Mouse (Mus musculus): ENCODE results near the gene Wfdc18.

Wfdc18 gene

DNA sequence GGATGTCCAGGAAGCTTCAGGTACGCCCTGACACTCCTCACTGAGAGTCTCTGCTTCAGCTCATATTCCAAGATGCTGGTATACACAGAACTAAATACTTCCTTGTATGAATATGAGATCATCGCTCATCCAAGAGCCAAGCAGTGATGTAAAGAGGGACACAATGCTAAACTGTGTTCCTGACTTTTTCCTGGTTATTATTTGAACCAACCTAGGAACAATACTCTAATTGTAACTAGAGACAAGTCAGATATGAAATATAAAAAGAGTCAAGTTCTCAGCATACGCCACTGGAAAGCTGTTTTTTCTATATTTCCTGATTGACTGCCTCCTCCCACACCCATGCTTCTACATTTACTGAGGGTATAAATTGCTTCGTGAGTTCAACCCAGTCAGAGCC, at the start of gene Wfdc18:
Wfdc18 (plus strand) TSS at position 301 of the 400 bp plus-strand sequence.
- DNase-seq, result no peak

DNA sequence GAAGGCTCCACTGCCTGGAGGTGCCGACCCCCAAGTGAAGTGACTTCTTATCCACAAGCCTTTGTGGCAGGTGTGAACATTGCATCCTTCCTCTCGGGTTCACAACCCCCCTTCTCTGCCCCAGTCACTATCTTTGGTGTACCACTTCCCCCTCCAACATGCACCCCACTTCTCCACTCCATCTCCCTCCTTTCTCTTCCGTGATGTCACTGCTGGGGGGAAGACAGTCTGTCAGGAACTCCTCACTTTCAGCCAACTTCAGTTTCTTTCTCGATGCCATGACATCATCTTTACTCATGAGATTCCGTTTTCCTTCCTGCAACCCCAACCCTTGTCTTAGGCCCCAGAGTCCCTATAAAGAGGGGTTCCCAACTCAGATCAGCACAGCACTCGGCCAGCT, 46.6 kb upstream of the Wfdc18 start, which contains the start of gene Ccl4:
Ccl4 (plus strand) TSS at position 381 of the 400 bp plus-strand sequence.
- DNase-seq, result peak; percentile 54 to 59

DNA sequence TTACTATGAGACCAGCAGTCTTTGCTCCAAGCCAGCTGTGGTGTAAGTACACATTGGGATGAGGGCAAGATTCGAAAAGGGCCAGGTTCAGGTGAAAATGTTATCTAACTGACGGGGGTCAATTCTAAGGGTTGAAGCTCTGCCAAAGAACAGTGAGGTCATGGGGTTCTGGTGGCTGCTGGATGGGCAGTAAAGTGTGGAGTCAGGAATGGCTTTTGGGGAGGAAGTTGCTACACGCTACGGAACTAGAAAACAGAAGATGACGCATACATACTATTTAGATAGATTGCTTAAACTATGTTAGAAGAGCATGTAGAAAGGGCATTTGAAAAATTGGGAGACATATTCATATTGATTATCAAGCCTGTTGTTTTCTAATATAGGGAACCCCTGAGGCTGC, 45.3 kb upstream of the Wfdc18 start:
- DNase-seq, result no peak

DNA sequence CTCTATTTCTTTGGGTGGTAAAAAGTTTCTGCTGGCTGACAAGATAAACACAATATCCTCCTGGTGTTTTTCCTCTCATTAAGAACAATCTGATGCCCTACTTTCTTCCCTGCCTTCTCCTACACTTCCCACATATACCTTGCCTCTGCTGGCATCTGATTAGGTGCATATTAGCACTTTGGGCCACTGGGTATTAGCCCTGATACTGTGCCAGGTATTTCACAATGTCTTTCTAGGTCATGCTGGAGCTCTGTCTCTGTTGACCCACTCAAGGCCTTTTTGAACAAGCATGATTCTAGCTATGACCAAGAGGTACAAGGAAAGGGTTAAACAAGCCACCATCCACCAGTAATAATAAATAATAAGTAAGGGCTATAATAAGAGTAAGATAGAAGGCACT, 37.1 kb upstream of the Wfdc18 start:
- DNase-seq, result no peak

DNA sequence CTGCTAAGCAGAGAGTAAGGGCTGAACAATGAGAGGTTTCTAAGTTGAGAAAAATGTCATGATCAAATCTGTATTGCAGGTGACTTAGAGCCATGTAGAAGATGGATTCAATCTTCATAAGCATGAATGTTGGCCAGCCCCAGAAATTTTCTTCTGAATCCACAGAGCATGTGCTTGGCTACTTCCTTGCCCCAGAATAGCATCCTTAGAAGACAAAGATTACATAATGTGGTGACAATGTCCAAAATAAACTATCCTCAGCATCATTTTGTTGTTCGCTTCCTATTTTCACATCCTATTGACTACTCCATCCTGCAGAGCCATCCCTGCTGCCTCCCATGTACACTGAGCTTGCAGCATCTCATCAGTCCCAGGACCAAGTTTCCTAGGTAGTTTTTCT, 33.1 kb upstream of the Wfdc18 start:
- DNase-seq, result no peak

DNA sequence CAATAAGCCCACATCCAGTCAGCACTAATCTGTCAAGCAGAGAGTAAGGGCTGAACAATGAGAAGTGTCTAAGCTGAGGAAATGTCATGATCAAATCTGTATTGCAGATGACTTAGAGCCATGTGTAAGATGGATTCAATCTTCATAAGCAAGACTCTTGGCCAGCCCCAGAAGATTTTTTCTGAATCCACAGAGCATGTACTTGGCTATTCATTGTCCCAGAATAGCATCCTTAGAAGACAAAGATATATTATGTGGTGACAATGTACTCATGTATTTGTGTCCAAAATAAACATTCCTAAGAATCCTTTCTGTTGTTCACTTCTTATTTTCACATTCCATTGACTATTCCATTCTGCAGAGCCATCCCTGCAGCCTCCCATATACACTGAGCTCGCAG, 18.9 kb upstream of the Wfdc18 start:
- no peak for DNase-seq

DNA sequence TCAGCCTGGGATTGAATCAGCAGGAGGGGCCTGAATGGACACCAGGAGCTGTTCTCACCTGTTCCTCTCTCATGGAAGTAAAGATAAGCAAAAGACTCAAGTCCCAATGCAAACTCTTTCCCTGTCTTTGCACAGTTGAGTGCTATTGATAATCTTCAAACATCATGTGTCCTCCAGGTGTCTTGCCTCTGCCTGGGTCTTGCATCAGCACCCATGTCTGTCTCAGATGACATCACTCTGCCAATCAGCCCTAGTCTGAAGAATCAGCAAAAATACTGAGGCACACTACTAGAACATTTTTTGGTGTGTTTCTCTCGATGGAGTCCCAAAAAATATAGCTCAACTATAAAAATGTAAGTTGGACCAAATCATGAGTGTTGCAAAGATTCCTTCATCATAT, 16.8 kb upstream of the Wfdc18 start:
- no peak for DNase-seq

DNA sequence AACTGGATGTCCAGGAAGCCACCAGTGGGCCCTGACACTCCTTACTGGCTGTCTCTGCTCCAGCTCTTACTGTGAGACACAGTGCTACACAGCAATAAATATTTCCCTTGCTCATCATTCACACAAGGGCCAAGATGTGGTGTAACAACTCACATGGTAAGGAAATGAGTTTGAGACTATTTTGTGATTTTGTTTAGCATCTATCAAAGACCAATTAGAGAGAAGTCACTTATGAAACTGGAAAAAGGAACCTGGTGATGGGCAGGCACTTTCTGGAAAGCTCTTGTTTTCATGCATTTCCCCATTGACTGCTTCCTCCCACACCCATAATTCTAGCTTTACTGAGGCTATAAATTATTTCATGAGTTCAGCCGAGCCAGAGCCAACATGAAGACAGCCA, 5.1 kb upstream of the Wfdc18 start, which contains the start of gene Wfdc17:
Wfdc17 (plus strand) TSS at position 287 of the 400 bp plus-strand sequence.
- peak; percentile 4 to 21 for DNase-seq

DNA sequence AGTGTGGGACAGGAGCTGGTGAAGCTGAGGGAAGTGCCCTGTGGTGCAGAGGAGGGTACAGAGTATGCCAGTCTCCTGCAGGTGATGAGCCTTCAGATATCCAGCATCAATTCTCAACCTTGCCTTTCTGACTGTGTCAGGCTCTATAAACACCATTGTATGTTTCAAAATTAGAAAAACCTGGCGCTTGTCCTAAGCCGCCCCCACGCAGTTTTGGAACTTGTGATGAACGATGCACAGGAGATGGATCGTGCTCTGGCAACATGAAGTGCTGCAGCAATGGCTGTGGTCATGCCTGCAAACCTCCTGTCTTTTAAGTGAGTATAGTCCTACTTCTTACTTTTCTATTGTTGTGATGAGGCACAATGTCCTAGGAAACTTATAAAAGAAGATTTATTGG, 868 bp downstream of the Wfdc18 start:
- no peak for DNase-seq

DNA sequence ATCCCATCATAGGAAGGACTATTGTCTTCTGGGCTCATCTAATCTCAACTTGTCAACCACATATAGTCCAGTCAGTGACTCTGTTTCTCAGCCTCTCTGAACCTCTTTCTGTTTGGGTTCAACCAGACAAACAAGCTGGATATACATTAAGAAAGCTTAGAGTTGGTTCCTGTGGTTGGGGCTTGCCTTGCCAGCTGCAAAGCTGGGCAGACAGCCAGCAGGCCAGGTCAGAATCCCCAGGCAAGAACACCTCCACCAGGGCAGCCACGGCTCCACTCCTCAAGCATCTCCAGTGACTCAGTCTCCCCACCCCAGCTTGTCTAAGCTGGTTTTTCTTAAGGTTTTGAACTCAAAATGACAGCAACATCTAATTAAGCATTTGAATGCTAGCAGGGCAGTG, 3.9 kb downstream of the Wfdc18 start:
- no peak for DNase-seq

DNA sequence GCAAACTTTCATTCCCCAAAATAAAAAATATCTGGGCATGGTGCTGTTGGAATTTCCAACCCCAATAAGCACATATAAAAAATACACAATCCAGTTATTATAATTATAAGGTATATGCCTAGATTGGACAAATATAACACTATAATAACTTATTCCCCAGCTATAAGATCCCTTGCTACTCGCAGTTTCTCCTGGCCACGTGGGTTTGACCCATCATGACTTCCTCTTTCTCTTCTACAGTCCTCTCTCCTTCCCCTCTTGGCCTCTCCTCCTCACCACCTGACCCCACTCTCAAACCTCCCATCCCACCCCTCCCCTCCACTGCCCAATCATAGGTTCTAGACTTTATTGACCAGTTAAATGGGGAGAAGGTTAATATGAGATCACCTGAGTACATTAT, 5.1 kb downstream of the Wfdc18 start:
- DNase-seq, result no peak

DNA sequence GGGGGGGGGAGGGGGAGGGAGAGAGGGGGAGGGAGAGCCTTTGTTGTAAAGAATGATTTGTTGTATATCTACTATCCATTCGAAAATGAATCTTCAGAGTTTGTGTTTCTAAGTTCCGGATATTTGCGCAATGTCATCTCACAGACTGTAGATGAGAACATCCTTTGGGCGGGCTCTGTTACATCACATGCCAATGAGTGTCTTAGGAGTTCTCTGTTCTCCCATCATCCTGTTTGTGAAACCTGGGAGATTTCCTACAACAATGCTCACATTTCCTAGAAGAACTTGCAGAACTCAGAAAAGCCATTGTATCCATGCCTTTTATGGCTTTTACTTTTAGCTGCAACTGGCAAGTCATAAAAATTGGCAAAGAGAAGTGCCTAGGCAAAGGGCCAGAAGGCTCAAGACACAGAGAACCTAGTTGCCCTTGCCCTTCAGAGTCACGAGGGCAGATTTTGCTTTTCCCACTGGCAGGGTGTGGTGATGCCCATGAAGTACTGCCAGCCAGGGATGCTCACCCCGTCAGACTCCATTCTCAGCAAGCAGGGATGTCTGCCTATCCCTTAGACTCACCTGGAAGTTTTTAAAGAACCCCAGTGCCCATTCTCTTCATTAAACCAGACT, 8.3 kb downstream of the Wfdc18 start:
- no peak for DNase-seq

DNA sequence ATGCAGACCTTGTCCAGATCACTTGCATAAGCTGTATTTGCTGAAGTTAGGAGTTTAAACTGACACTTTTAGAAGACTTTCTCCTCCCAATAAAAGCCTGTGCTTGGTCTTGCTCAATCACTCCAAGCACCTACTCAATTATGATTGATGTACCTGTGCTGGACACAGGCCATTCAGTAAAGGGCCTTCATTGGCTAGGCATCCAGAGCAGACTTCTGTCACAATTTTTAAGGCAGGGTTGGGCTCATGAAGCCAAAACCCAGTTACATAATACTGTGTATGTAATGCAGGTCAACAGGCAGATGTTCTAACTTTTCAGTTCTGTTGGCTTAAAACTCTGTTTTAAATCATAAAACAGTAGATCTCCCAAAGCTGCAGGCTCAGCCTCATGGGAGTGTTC, 12.0 kb downstream of the Wfdc18 start:
- no peak for DNase-seq

DNA sequence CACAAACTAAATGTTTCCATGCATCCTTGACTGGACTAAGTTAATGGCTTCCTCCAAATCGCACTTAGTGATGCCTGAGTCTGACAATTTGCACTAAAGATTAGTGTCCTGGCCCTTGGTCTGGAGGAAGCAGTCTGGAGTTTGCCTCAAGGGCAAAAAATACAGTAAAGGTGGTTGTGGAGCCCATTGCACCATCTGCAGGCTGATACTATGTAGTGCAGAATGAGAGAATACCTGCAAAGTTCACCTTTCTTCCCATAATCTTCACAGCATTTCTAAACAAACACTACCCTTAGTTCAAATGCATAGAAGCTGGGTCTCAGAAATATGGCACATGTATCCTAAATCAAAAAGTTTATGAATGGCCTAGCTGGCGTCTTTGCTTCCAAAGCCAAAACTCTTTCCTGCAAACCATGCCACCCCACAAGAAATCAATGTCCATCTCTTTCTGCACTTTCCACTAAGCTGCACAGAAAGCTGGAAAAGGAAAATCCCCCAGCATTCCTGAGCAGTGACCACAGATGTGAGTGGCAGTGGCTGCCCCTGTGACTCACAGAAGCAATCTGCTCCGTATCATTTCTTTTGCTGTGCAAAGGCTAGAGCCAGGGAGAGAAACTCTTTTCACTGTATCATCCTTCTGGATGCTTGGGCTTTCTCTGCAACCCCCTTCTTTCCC, 20.1 kb downstream of the Wfdc18 start:
- DNase-seq, result peak; percentile 42 to 44

DNA sequence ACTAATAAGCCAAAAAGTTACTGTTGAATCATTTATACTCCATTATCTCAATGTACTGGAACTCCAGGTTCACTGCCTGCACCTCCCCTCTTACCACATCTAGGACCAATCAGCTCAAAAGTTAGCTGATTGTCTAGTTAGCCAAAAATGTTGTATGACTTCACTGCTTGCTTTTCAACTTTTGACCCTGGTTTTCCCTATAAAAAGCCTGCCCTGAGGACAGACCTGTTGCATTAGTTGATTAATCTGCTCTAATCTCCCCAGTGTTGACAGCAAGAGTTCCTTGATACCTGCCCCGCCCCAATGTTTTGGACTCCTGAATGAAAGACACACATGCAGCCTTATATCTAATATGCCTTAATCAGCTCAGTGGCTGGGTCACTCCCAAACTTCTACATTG, 22.3 kb downstream of the Wfdc18 start:
- DNase-seq, result no peak

DNA sequence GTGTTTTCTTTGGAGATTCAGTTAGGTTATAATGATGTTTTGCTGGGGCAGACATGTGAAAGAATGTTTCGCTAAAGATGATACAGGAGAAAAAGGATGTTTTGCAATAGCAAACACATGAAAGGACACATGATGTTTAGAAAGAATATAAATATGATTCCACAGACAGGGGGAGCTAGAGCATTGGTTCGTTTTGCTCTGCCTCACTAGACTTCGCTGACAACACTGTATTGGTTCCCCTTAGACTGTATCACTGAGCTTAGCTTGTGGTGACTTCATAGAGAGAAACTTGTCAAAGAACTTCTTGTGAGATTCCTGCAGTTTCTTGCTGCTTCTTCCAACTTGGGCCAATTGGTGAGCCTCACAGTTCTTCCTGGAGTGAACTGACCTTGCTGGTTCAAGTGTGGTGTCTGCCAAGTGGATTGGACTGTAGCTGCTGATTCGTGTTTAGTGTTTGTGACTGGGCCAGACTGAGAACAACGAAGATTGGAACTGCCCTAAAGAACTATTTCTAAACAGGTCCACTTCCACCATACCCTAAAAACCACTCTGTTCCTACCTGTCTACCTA, 24.3 kb downstream of the Wfdc18 start:
- DNase-seq, result peak in 1 of 2 experiments; percentile 41

DNA sequence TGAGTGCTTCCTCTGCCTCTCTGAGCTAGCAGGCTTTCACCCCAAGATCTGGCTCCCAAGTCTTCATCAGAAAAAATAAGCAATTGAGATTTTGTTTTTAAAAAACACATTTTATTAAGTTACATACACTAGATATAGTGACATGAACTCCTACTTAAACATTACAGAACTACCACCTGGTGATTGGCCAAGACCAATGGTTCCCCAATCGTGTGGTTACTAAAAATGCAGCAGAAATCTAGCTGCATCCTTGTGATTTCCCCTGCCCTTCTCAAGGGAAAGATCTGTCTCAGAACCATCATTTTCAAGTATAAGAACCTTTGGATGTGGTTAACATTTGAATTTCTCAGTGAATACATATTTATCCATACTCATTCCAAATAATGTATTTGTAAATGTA, 25.4 kb downstream of the Wfdc18 start:
- no peak for DNase-seq

DNA sequence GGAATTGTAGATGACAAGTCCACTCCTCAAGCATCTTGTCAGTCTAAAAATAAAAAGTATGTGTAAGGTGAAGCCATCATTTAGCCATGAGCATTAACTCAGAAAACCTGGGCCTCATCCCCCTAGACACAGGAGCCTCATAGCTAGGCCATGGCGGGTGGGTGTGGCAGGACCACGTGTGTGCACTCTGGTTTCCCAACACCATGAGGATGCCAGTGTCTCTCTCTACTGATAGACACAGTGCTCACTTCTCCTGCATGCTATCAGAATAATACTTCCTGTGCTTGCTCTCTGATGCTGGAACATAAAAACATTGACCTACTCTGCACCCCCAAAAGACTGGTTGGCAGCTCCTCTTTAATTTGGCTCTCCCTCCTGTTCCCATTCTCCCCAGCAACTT, 27.1 kb downstream of the Wfdc18 start:
- no peak for DNase-seq

DNA sequence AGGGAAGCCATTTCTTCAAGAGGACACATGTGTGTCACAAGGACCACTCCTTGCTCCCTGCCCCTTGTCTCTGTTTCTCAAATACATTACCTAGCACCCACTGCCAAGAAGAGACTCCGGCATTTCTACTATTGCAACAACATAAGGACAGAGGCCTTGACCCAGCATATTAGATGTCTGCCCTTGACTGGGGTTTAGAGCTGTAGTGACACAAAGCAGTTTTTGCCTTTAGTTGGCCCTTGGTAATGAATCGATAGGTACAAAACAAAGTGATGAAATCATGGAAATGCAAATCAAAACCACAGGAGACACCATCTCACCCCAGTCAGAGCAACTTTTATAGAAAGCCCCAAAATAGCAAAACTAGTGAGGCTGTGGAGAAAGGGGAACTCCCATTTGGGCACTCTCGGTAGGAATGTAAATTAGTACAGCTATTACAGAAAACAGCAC, 28.3 kb downstream of the Wfdc18 start:
- peak; percentile 69 to 76 for DNase-seq

DNA sequence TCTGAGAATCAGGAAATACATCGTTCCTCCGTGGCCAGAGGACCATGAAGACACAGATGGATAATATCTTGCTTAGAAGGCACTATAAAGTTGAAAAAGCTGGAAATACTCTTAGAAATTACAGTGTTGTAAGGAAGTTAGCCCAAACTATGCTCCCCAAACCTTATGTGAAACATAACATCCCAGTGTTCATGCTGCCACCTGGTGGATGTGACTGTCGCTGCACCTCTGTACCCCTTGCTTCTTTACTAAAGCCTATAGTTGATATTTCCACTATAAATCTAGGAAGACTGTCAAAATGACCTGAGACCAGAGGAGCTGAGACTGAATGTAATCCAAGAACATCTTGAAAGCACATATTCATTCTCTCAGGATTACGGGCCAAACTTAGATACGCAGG, 30.4 kb downstream of the Wfdc18 start:
- DNase-seq, result peak; percentile 87 to 89

DNA sequence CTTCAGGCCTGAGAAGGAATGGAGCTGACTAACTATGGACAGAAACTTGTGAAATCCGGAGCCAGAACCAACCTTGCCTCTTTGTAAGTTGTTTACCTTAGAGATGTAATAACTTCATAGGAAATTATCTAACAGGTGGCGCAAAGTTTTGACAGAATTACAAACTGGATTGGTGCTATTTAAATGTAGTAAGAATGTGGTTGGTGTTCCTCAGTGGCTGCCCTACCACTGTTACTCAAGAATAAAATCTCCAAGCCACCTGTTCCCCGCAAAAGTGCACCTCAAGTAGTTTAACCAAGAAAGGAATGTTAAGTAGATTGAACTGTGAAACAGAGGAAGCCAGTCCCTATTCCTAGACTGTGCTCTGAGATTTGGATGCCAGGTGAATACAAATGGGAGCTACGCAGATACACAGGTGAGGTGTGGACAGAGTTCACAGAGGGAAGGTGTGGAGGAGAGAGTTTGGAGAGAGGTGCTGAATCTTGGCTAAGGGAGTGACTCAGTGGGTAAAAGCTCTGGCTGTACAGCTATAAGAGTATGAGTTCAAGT, 31.7 kb downstream of the Wfdc18 start:
- no peak for DNase-seq

DNA sequence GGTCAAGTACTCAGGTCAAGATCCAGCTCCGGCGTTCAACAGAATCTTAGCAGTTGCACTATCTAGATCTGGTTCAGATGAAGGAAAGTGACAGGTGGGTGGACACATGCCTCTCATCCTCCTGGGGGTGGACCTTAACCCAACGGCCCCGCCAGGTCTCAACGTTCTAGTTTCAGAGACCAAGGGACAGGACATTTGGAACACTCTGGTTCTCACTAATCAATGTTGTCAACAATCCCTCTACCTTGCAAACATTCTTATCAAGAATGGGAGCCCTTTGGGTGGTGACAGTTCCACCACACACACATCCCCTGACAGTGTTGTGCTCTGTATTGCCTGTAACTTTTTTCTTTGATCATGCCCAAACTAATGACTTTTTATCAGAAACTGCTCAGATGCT, 33.0 kb downstream of the Wfdc18 start:
- DNase-seq, result no peak

DNA sequence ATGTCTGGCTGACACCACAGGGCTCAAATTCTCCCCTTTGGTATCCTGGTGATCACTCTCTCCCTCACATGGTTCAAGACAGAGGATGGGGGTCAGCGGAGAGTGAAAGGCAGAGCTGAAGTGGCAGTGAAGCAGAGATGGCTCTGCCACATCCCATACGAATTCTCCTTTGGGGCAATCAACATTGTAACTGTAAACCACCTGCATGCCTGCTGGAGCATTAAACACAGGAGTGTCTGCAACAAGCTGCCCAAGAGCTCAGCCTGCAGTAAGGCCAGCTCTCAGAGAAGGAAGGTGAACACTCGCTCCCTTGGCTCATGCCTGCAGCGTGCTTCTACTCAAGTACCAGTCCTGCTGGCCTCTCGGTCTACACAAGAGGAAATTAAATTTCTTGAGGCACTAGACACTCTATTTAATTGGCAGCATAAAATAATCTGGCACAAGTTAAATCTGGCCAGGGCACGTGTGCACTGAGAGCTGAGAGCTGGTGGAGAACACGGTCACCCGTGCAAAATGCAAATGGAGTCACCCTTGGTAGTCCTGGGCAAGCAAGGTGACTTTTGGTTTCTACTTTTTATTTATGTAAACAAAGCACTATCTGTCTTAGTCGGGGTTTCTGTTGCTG, 34.0 kb downstream of the Wfdc18 start:
- DNase-seq, result peak; percentile 51 to 56

DNA sequence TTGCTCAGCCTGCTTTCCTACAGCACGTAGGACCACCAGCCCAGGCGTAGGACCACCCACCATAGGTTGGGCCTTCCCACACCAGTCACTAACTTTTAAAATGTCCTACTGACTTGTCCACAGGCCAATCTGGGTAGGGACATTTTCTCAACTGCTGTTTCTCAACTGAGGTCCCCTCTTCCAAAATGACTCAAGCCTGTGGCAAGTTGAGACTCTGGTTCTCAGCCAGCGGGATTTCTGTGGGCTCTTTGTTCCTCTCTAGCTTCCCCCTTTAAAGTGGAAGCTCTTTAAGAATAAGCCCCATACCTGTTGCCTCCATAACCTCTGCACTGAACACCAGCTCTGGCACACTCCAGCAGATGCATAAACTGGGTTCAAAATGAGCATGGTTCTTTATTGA, 34.7 kb downstream of the Wfdc18 start:
- DNase-seq, result peak in 1 of 2 experiments; percentile 29

Measured in B cell, adult 2 months (primary cell).